Mouse (Mus musculus): Measurements from ENCODE around the gene Rnf207. TPM values are rescaled to one million over a fixed set of nuclear protein-coding genes. Genes with fewer than 3 reads are reported as not detected.

The Rnf207 gene
- polyA plus RNA-seq, 1 experiment from 2014 or later, result 0.19 TPM

GRCm38 (mm10) chr4:152338419-152339292, 19.9 kb upstream of the Rnf207 start, which contains the start of gene Chd5:
TSS of gene Chd5 (plus strand) at chr4:152338651.
- Histone ChIP-seq H3K9me3 (ENCODE audit: control insufficient read depth, low read length) (no peaks in the 10 kb centered on the region), H3K9ac (ENCODE audit: low read length) (peak within 1 kb of the TSS; percentile 37), H3K4me3 (ENCODE audit: low read depth, low read length) (peak within 1 kb of the TSS; percentile 44), H3K27me3 (ENCODE audit: control insufficient read depth, insufficient read depth, low read length) (peaks cover 40% of the 10 kb centered on the region), H3K4me1 (ENCODE audit: control insufficient read depth, insufficient read depth, low read length) (peaks cover 10% of the 10 kb centered on the region; the same call in 1 of the 2 replicates), H3K36me3 (ENCODE audit: control insufficient read depth, insufficient read depth, low read length) (peaks cover 5% of the 10 kb centered on the region), H3K27ac (replicated peaks; ENCODE audit: low read depth, low read length) (no peak within 1 kb of the TSS), H3K4me2 (ENCODE audit: low read depth, severe bottlenecking) (peak within 1 kb of the TSS; percentile 99)
- no peak for DNase-seq (ENCODE audit: low spot score)
- whole genome bisulfite sequencing, result 1% methylated on average over 47 of the region's 120 CpGs
- ATAC-seq (ENCODE audit: insufficient number of reproducible peaks, low FRiP score, low TSS enrichment, low read depth), result no peak

- Histone ChIP-seq H3K4me2 (ENCODE audit: low read depth, severe bottlenecking) (no peak overlapping the region), H3K9me3 (ENCODE audit: control insufficient read depth, low read length) (no peaks in the 10 kb centered on the region), H3K4me3 (ENCODE audit: low read depth, low read length) (no peak overlapping the region), H3K9ac (ENCODE audit: low read length) (no peak overlapping the region), H3K27ac (replicated peaks; ENCODE audit: low read depth, low read length) (no peak overlapping the region), H3K27me3 (ENCODE audit: control insufficient read depth, insufficient read depth, low read length) (peaks cover 40% of the 10 kb centered on the region), H3K36me3 (ENCODE audit: control insufficient read depth, insufficient read depth, low read length) (peaks cover 12% of the 10 kb centered on the region), H3K4me1 (ENCODE audit: control insufficient read depth, insufficient read depth, low read length) (peaks cover 10% of the 10 kb centered on the region; the same call in 1 of the 2 replicates)
- ATAC-seq (ENCODE audit: insufficient number of reproducible peaks, low FRiP score, low TSS enrichment, low read depth) (no peak), DNase-seq (ENCODE audit: low spot score) (no peak)
- WGBS, result 35% methylated on average over 6 of the region's 6 CpGs
These were observed 19.0 kb upstream of the Rnf207 start for GRCm38 (mm10) chr4:152337772-152338171.

- H3K4me1 ChIP-seq (ENCODE audit: control insufficient read depth, insufficient read depth, low read length), result no peaks in the 10 kb centered on the region
- 96% methylated on average over 12 of the region's 12 CpGs for WGBS
- no peak overlapping the region for H3K4me2 ChIP-seq (ENCODE audit: low read depth, severe bottlenecking)
- ATAC-seq (ENCODE audit: insufficient number of reproducible peaks, low FRiP score, low TSS enrichment, low read depth) (no peak), DNase-seq (ENCODE audit: low spot score) (no peak)
- H3K9ac ChIP-seq (ENCODE audit: low read length), result no peak overlapping the region
- no peak overlapping the region for H3K4me3 ChIP-seq (ENCODE audit: low read depth, low read length)
- H3K36me3 ChIP-seq (ENCODE audit: control insufficient read depth, insufficient read depth, low read length), result peaks cover 31% of the 10 kb centered on the region
- no peak overlapping the region for H3K27ac ChIP-seq (replicated peaks; ENCODE audit: low read depth, low read length)
- H3K27me3 ChIP-seq (ENCODE audit: control insufficient read depth, insufficient read depth, low read length), result peaks cover 16% of the 10 kb centered on the region
- H3K9me3 ChIP-seq (ENCODE audit: control insufficient read depth, low read length), result no peaks in the 10 kb centered on the region
These were observed 14.8 kb upstream of the Rnf207 start for GRCm38 (mm10) chr4:152333587-152333986.

- Histone ChIP-seq H3K4me2 (ENCODE audit: low read depth, severe bottlenecking) (no peak overlapping the region), H3K9ac (ENCODE audit: low read length) (no peak overlapping the region), H3K27ac (replicated peaks; ENCODE audit: low read depth, low read length) (no peak overlapping the region), H3K27me3 (ENCODE audit: control insufficient read depth, insufficient read depth, low read length) (peaks cover 10% of the 10 kb centered on the region), H3K4me3 (ENCODE audit: low read depth, low read length) (no peak overlapping the region), H3K9me3 (ENCODE audit: control insufficient read depth, low read length) (no peaks in the 10 kb centered on the region), H3K4me1 (ENCODE audit: control insufficient read depth, insufficient read depth, low read length) (no peaks in the 10 kb centered on the region), H3K36me3 (ENCODE audit: control insufficient read depth, insufficient read depth, low read length) (peaks cover 31% of the 10 kb centered on the region)
- ATAC-seq (ENCODE audit: insufficient number of reproducible peaks, low FRiP score, low TSS enrichment, low read depth) (peak; percentile 27), DNase-seq (ENCODE audit: low spot score) (peak; percentile 82)
- WGBS, result 49% methylated on average over 2 of the region's 2 CpGs
These were observed 14.2 kb upstream of the Rnf207 start for GRCm38 (mm10) chr4:152332952-152333351.

- Histone ChIP-seq H3K36me3 (ENCODE audit: control insufficient read depth, insufficient read depth, low read length) (peaks cover 26% of the 10 kb centered on the region), H3K4me2 (ENCODE audit: low read depth, severe bottlenecking) (no peak overlapping the region), H3K27ac (replicated peaks; ENCODE audit: low read depth, low read length) (no peak overlapping the region), H3K9ac (ENCODE audit: low read length) (no peak overlapping the region), H3K9me3 (ENCODE audit: control insufficient read depth, low read length) (no peaks in the 10 kb centered on the region), H3K4me3 (ENCODE audit: low read depth, low read length) (no peak overlapping the region), H3K4me1 (ENCODE audit: control insufficient read depth, insufficient read depth, low read length) (peaks cover 12% of the 10 kb centered on the region), H3K27me3 (ENCODE audit: control insufficient read depth, insufficient read depth, low read length) (no peaks in the 10 kb centered on the region)
- DNase-seq (ENCODE audit: low spot score) (peak; percentile 69), ATAC-seq (ENCODE audit: insufficient number of reproducible peaks, low FRiP score, low TSS enrichment, low read depth) (no peak)
- 80% methylated on average over 6 of the region's 6 CpGs for WGBS
These were observed 9.9 kb upstream of the Rnf207 start for GRCm38 (mm10) chr4:152328691-152329090.

GRCm38 (mm10) chr4:152326543-152326942, 7.8 kb upstream of the Rnf207 start:
- peak overlapping the region; percentile 99 for H3K4me3 ChIP-seq (ENCODE audit: low read depth, low read length)
- no peak for DNase-seq (ENCODE audit: low spot score)
- H3K27me3 ChIP-seq (ENCODE audit: control insufficient read depth, insufficient read depth, low read length), result no peaks in the 10 kb centered on the region
- peak overlapping the region; percentile 96 for H3K9ac ChIP-seq (ENCODE audit: low read length)
- peaks cover 16% of the 10 kb centered on the region for H3K36me3 ChIP-seq (ENCODE audit: control insufficient read depth, insufficient read depth, low read length)
- no peak overlapping the region for H3K27ac ChIP-seq (replicated peaks; ENCODE audit: low read depth, low read length)
- H3K9me3 ChIP-seq (ENCODE audit: control insufficient read depth, low read length), result no peaks in the 10 kb centered on the region
- WGBS, result 2% methylated on average over 11 of the region's 11 CpGs
- H3K4me1 ChIP-seq (ENCODE audit: control insufficient read depth, insufficient read depth, low read length), result peaks cover 12% of the 10 kb centered on the region
- ATAC-seq (ENCODE audit: insufficient number of reproducible peaks, low FRiP score, low TSS enrichment, low read depth), result no peak
- peak overlapping the region; percentile 81 for H3K4me2 ChIP-seq (ENCODE audit: low read depth, severe bottlenecking)

- H3K27ac ChIP-seq (replicated peaks; ENCODE audit: low read depth, low read length), result no peak within 1 kb of the TSS; the same call in 1 of the 2 replicates
- ATAC-seq (ENCODE audit: insufficient number of reproducible peaks, low FRiP score, low TSS enrichment, low read depth), result peak; percentile 92
- H3K36me3 ChIP-seq (ENCODE audit: control insufficient read depth, insufficient read depth, low read length), result peaks cover 14% of the 10 kb centered on the region
- WGBS, result under 1% methylated on average over 69 of the region's 70 CpGs
- no peaks in the 10 kb centered on the region for H3K9me3 ChIP-seq (ENCODE audit: control insufficient read depth, low read length)
- H3K4me3 ChIP-seq (ENCODE audit: low read depth, low read length), result peak within 1 kb of the TSS; percentile 99
- DNase-seq (ENCODE audit: low spot score), result peak; percentile 94
- no peaks in the 10 kb centered on the region for H3K27me3 ChIP-seq (ENCODE audit: control insufficient read depth, insufficient read depth, low read length)
- peaks cover 12% of the 10 kb centered on the region for H3K4me1 ChIP-seq (ENCODE audit: control insufficient read depth, insufficient read depth, low read length)
- peak within 1 kb of the TSS; percentile 81 for H3K4me2 ChIP-seq (ENCODE audit: low read depth, severe bottlenecking)
- peak within 1 kb of the TSS; percentile 96 for H3K9ac ChIP-seq (ENCODE audit: low read length)
These were observed 7.0 kb upstream of the Rnf207 start, which contains the start of gene Rpl22 for GRCm38 (mm10) chr4:152325574-152326411. TSS of gene Rpl22 (plus strand) at chr4:152325742.
